Mouse (Mus musculus) spleen, adult 12 weeks (tissue): ENCODE results near the gene N6amt1.

Experiments used
- DNase-seq: peaks from one replicate; pipeline ENCODE4 v3.0.0; 2022; ENCODE audit warnings: low spot score

The N6amt1 gene

DNA sequence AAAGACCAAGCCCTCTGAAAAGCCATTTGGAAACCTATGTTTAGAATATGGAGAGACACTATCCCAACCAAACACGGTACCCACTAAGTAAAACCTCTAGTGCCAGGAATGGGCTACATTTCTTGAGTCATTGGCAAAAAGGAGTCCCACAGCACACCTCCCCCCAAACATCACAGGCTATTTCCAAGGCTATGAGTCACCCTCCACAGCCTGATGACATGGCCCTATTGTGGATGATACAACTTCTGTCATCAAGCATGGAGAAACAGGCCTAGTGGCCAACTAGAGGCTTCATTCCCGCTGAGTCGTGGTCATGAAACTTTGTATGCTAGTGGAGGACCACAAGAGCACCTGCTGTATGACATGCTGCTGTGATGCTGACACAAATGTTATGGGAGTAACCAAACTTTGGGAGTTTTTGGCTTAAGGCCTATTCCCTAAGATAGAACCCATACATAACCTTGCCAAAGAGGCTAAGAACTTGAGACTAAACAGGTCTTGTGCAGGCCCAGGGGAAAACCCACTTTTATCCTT is 33.5 kb downstream of the N6amt1 start:
- no peak for DNase-seq

- DNase-seq, result peak; percentile 8
Measured at GRCm38 (mm10) chr16:87393813-87394548, 40.0 kb downstream of the N6amt1 start.

GRCm38 (mm10) chr16:87405001-87405400 is 51.0 kb downstream of the N6amt1 start:
- no peak for DNase-seq
